Mouse (Mus musculus) heart, postnatal 0 days (tissue): ENCODE results near the gene Mpig6b.

Experiments used
- CTCF ChIP-seq: IDR thresholded peaks from 2 replicates; pipeline ENCODE4 v1.5.1; 2016; ENCODE audit warnings: antibody characterized with exemption, control low read depth, low read depth
- EP300 ChIP-seq: IDR thresholded peaks from 2 replicates; pipeline ENCODE4 v1.6.1; 2016; ENCODE audit warnings: antibody characterized with exemption, low read depth

- TF ChIP-seq CTCF: no peak
- no peak for TF ChIP-seq EP300
Measured at GRCm38 (mm10) chr17:35082841-35083576, 17.0 kb upstream of the Mpig6b start.
